Mouse (Mus musculus): ENCODE data around the gene Pou5f1. TPM values are rescaled to one million over a fixed set of nuclear protein-coding genes. Genes with fewer than 3 reads are reported as not detected.
"Not testable (repeated sequence)": the region's sequence is repeated elsewhere in the genome, so short reads cannot be mapped to it uniquely, and the experiment has no call there.

Pou5f1 gene
- not detected for total RNA-seq (2021)
- long read RNA-seq, experiment 1: 0 reads
- long read RNA-seq, experiment 2: 0 reads

DNA sequence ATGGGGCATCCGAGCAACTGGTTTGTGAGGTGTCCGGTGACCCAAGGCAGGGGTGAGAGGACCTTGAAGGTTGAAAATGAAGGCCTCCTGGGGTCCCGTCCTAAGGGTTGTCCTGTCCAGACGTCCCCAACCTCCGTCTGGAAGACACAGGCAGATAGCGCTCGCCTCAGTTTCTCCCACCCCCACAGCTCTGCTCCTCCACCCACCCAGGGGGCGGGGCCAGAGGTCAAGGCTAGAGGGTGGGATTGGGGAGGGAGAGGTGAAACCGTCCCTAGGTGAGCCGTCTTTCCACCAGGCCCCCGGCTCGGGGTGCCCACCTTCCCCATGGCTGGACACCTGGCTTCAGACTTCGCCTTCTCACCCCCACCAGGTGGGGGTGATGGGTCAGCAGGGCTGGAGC is at the start of gene Pou5f1:
Gene Pou5f1, plus strand, starts transcription at position 243 of the 400 bp plus-strand sequence.
- DNase-seq (ENCODE audit: low spot score): no peak

- DNase-seq (ENCODE audit: low spot score): not testable (repeated sequence)
These were observed 47.6 kb upstream of the Pou5f1 start for GRCm38 (mm10) chr17:35458247-35458646.

DNA sequence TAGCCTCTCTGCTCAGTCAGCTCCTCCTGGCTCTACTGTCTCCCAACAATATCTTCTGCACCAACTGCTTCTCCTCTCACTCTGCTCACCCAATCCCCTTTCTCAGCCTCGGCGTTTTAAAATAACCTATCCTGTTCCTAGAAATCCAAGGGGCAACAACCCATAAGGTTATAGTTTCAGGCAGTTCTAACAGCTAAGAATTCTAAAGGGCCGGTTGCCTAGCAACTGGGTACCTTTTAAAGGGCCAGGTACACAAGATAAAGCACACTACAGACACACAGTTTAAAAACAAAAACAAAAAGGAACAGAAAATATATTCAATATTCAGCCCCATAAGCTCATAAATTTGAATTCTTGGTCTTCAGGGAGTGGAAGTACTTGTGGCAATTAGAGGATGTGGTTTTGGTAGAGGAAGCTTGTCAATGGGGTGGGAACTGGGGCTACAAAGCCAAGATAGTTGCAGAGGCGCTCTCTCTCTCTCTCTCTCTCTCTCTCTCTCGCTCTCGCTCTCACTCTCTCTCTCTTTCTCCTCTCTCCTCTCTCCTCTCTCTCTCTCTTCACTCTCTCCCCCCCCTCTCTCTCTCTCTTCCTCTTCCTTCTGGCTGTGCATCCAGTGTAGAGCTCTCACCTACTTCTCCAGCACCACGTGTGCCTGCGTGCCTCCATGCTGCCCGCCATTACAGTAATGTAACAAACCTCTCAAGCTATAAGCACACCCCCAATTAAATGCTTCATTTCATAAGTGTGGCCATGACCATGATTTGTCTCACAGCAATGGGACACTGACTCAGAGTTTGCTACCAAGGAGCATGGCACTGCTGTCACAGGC is 45.1 kb upstream of the Pou5f1 start:
- not testable (repeated sequence) for DNase-seq (ENCODE audit: low spot score)

- not testable (repeated sequence) for DNase-seq (ENCODE audit: low spot score)
These were observed 40.2 kb upstream of the Pou5f1 start for GRCm38 (mm10) chr17:35465651-35466050.

DNA sequence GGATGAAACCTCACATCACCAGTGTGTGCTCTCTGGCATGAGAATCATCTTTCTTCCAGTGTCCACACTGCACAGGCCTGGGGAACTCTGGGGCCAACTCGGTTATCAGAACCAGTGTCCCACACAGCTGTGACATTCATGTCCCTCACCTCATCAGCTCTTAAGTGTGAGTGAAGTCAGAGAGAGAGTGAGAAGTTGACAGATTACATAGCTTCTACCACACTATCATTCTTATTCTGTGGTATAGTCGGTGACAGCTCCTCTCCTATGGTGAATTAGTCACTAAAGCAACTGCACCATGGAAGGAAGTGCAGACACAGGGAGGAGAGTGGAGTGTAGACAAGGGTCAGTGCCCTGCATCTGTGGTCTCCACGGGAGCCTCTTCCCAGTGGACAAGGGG is 36.9 kb upstream of the Pou5f1 start:
- DNase-seq (ENCODE audit: low spot score): not testable (repeated sequence)

DNA sequence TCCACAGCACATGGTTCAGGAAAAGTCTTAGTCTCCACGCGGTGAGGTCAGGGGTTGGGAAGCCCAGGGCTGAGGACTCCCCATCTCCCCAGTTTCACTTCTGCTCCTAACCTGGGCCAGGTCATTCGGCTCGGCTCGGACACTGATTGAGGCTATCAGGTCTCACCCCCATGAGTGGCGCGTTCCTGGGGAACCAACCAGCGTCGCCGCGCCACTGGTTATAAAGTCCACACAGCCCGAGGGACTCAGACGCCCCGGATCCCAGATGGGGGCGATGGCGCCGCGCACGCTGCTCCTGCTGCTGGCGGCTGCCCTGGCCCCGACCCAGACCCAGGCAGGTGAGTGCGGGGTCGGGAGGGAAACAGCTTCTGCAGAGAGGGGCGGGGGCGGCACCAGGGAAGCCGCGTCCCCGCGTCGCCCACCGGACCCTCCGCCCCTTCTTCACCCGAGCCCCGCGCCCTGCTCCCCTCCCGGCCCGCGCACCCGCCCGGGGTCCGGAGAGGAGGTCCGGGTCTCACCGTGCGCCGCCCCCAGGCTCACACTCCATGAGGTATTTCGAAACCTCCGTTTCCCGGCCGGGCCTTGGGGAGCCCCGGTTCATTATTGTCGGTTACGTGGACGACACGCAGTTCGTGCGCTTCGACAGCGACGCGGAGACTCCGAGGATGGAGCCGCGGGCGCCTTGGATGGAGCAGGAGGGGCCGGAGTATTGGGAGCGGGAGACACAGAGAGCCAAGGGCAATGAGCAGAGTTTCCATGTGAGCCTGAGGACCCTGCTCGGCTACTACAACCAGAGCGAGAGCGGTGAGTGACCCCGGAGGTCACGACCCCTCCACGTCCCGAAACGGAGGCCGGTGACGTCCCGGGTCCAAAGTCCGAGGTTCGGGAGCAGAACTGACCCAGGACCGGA is 35.7 kb upstream of the Pou5f1 start, which contains the start of gene H2-Q10:
Gene H2-Q10, plus strand, starts transcription at position 248 of the 910 bp plus-strand sequence.
- no peak for DNase-seq (ENCODE audit: low spot score)

- DNase-seq (ENCODE audit: low spot score): peak; percentile 45
These were observed 21.8 kb upstream of the Pou5f1 start for GRCm38 (mm10) chr17:35484066-35484465.

- DNase-seq (ENCODE audit: low spot score): no peak
These were observed 20.1 kb upstream of the Pou5f1 start for GRCm38 (mm10) chr17:35485702-35486101.

GRCm38 (mm10) chr17:35486726-35487125 is 19.1 kb upstream of the Pou5f1 start:
- no peak for DNase-seq (ENCODE audit: low spot score)

DNA sequence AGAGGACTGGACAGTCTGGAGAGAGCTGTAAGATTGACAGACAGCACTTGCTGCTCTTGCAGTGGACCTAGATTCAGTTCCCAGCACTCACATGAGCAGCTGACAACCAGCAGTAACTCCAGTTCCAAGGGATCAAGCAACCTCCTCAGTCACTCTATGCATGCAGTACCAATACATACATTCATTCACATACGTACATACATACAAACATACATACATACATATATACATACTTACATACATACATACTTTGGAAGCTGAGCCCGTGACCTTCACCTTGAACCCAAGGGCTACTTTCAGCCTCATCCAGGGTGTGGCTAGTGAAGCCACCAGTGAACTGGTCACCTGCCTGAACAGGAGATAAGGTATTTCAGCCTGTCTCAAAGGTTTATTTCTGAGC is 17.8 kb upstream of the Pou5f1 start:
- DNase-seq (ENCODE audit: low spot score): no peak

GRCm38 (mm10) chr17:35490320-35490719 is 15.5 kb upstream of the Pou5f1 start:
- no peak for DNase-seq (ENCODE audit: low spot score)

GRCm38 (mm10) chr17:35497124-35497523 is 8.7 kb upstream of the Pou5f1 start:
- no peak for DNase-seq (ENCODE audit: low spot score)

DNA sequence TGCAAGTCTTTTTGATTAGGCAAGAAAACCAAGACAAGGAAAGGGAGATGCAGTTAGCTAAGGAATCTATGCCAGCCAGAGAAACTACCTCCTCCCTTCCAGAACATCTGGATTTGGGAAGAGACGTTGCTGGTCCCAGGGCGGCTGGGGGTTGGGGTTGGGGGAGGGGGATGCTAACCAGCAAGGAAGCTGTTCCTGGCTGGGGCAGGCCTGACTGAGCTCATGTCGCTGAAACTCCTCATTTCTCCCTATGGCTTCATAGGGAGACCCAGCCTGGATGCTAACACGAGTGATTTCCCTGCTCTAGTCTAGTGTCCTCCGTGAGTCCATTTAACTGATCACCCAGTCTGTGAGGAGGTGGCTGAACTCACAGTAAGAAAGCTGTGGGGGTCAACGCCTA is 3.6 kb upstream of the Pou5f1 start:
- DNase-seq (ENCODE audit: low spot score): no peak

DNA sequence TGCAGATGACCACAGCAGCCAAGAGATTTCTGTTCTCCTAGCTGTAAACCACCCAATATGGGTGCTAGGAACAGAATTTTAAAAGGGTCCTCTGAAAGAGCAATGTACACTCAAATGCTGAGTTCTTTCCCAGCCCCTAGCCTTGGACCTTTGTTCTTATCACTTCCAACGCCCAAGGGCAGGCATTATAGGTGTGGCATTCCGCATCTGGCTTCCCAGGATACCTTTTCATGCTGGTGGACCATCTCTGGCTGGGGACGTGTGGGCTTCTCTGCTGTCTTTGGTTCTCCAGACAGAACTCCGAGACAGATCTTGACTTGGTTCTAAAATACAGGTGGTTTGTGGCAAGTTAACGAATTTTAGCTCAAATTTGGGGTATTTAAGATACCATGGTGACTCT is 3.1 kb upstream of the Pou5f1 start:
- DNase-seq (ENCODE audit: low spot score): no peak

GRCm38 (mm10) chr17:35503849-35504248 is 2.0 kb upstream of the Pou5f1 start:
- DNase-seq (ENCODE audit: low spot score): no peak

- DNase-seq (ENCODE audit: low spot score): no peak
These were observed 963 bp upstream of the Pou5f1 start for GRCm38 (mm10) chr17:35504628-35505481.

GRCm38 (mm10) chr17:35506881-35507280 is 1.1 kb downstream of the Pou5f1 start:
- no peak for DNase-seq (ENCODE audit: low spot score)

- DNase-seq (ENCODE audit: low spot score): no peak
These were observed 1.9 kb downstream of the Pou5f1 start for GRCm38 (mm10) chr17:35507556-35508260.

- not testable (repeated sequence) for DNase-seq (ENCODE audit: low spot score)
These were observed 2.5 kb downstream of the Pou5f1 start for GRCm38 (mm10) chr17:35508279-35508678.

DNA sequence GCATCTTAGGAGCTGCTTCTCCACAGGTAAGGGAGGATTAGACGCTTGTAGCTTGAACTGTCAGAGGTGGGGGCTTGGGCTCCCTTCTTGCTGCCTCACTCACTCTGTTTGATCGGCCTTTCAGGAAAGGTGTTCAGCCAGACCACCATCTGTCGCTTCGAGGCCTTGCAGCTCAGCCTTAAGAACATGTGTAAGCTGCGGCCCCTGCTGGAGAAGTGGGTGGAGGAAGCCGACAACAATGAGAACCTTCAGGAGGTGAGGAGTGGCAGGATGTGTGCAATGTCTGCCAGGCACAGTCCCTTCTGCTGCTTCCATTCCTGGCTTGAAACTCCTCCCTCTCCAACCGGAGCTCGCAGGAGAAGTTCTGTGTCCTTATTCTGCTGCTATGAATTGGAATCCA is 3.5 kb downstream of the Pou5f1 start:
- no peak for DNase-seq (ENCODE audit: low spot score)
